Mouse (Mus musculus) yolk sac, embryonic 10.5 days (tissue): Measurements from ENCODE around the gene 6330409D20Rik.

Source experiments
- DNase-seq: peaks from one replicate; pipeline ENCODE4 v3.0.0-alpha.2; 2017; ENCODE audit warnings: low spot score

Gene 6330409D20Rik

DNA sequence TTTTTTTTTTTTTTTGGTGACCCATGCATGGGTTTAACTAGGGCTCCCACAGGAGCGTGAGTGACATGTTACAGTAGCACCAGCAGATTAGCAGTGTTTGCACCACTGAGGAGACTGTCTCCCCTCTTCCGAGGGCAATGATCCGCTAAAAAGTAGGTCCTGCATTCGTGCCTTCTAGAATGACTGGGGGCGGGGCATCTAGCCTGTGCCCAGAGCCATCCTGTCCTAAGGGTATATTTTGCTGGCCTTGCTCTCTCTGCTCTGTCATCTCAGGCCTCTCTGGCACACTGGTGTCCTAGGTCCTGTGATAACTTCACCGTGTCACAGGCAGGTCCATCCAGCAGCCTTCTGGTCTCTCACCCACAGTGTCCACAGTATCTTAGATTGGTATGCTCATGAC lies 41.1 kb downstream of the 6330409D20Rik start:
- no peak for DNase-seq

DNA sequence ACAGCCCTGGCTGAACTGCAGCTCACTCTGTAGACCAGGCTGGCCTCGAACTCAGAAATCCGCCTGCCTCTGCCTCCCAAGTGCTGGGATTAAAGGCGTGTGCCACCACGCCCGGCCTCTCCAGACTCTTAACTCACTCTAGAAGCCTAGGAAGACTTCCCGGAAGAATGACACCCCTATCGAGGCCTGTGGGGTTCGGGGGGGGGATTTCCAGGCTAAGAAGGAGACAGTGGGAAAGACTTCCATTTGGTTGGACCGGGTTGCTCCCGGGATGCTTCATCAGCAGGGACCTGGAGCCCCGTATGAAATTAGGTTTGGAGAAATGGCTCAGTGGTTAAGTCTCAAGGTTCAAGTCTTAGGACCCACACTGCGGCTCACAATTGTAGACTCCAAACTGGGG lies 46.1 kb downstream of the 6330409D20Rik start:
- DNase-seq: no peak

- peak; percentile 98 for DNase-seq
Observed at GRCm38 (mm10) chr2:32693823-32694411, 46.9 kb downstream of the 6330409D20Rik start.

- no peak for DNase-seq
Observed at GRCm38 (mm10) chr2:32693282-32693681, 47.5 kb downstream of the 6330409D20Rik start.

DNA sequence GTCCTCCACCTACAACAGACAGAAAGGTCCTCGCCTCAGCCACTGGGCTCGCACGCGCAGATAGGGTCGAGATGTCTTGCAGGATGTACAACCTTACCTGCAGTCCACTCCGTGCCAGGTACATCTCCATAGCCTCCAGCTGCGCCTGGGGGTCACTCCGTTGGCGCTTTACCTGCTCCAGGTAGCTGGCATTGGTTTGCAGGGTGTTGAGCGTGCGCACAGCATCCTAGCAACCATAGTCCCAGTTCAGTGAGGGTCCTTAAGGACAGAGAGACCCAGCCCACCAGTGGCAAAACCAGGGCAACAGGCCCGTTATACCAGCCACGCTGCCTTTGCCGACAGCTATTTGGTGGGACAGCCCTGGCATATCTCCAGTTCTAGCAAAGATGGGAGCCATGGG lies 48.3 kb downstream of the 6330409D20Rik start:
- DNase-seq: no peak

- no peak for DNase-seq
Observed at GRCm38 (mm10) chr2:32691041-32691440, 49.8 kb downstream of the 6330409D20Rik start.

DNA sequence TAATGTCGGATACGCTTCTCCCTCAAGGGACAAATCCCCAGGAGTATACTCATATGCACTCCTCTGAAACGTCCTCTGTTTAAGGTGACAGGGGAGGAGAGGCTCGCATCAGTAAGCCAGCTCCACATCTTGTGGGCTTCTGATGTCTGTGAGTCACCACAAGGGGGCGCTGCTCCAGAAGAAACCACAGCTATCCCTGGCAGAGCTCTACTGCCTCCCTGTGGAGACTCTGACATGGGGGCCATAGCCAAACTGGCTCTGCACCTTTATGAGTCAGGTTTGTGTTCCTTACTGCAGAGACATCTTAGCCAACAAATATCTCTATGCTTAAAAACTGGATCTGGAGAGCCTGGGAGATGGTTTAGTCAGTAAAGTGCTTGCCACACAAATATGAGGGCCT lies 51.4 kb downstream of the 6330409D20Rik start:
- DNase-seq: peak; percentile 71

GRCm38 (mm10) chr2:32687562-32687961 lies 53.3 kb downstream of the 6330409D20Rik start:
- no peak for DNase-seq

- no peak for DNase-seq
Observed at GRCm38 (mm10) chr2:32686640-32687039, 54.2 kb downstream of the 6330409D20Rik start.

DNA sequence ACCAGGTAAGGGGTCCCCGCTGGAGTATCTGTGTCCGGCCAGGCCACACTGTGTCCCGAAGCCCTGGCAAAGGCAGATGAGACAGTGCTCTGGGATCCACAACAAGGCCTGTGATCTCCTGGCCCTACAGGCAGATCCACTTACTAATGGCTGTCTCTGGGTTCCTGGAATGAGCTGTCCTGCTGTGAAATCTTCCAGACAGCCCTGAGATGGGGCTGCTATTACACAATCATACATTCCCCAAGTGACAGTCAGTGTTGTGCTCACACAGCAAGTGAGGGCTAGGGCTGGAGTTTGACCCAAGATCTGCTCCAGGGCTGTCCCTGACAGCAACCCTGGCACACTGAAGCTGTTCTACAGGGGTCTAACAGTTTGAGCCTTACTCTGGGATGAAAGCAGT lies 55.0 kb downstream of the 6330409D20Rik start:
- DNase-seq: peak; percentile 78

GRCm38 (mm10) chr2:32684681-32685428 lies 56.0 kb downstream of the 6330409D20Rik start:
- DNase-seq: no peak

- DNase-seq: no peak
Observed at GRCm38 (mm10) chr2:32683701-32684100, 57.1 kb downstream of the 6330409D20Rik start.

GRCm38 (mm10) chr2:32682721-32683417 lies 57.9 kb downstream of the 6330409D20Rik start:
- no peak for DNase-seq
